Mouse (Mus musculus): ENCODE data around the gene Amz1.

DNA sequence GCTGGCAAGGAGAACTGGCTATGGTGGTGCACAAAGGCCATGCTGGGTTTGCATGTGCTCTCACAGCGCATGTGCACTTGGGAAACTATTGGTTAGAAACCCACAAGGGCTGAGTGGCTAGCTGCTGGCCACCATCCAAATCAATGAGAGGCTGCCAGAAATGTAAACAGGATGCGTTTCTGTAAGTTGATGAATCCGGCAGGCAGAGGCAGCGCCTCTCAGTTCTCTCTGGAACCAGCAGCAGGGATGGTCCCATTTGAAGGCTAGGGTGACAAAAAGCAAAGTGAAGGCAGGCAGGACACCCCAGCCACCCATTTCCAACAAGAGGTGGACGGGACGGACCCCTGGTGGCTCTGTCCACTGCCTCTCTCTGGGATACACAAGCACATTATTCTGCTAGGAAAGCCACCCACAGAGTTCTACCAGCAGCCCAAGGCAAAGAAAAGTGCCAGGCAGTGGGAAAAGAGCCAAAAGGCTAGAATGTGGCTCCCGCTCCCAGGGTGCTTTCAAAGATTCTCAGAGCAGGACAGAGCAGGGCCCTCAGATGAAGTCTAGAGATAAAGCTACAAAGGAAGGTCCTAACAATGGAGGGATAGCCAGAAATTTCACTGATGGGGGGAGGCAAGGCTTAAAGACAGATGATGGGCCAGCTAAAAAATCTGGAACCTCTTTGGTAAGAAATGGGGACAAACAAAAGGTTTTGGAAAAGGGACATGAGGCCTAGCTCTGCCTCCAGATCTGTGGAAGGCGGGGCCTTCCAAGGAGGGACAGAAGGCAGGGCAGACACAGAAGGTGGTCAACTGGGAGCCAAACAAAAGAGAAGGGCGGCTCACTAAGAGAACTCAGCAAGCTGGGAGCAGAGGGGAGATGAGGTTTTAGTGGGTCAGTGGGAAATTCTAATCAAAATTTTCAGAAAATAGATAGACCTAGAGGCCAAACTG, 67.3 kb downstream of the Amz1 start:
- no peak for TF ChIP-seq ZNF384 (IDR thresholded peaks at IDR 0.05; ENCODE audit: low read depth, low read length)
- TF ChIP-seq CHD2 (IDR thresholded peaks at IDR 0.05; ENCODE audit: low read depth, low read length) = no peak
- no peak for TF ChIP-seq MAFK (IDR thresholded peaks at IDR 0.05; ENCODE audit: insufficient read depth, low read depth, low read length)

Measured in ES-E14 (cell line).